Mouse (Mus musculus): ENCODE data around the gene Tppp3.

Tppp3 gene

GRCm38 (mm10) chr8:105471314-105472015 is at the start of gene Tppp3:
Tppp3 (minus strand) TSS chr8:105471526.
- peak; percentile 95 for DNase-seq (ENCODE audit: low spot score)

GRCm38 (mm10) chr8:105521061-105521460 is 49.7 kb upstream of the Tppp3 start:
- peak; percentile 87 for DNase-seq (ENCODE audit: low spot score)

- no peak for DNase-seq (ENCODE audit: low spot score)
Observed at GRCm38 (mm10) chr8:105520521-105520920, 49.2 kb upstream of the Tppp3 start.

- DNase-seq (ENCODE audit: low spot score) = peak; percentile 68
Observed at GRCm38 (mm10) chr8:105519591-105519990, 48.3 kb upstream of the Tppp3 start.

- DNase-seq (ENCODE audit: low spot score) = peak; percentile 82
Observed at GRCm38 (mm10) chr8:105518436-105519313, 47.3 kb upstream of the Tppp3 start, which contains the start of gene Hsd11b2. Hsd11b2 (plus strand) TSS chr8:105518755.

GRCm38 (mm10) chr8:105517346-105517745 is 46.0 kb upstream of the Tppp3 start:
- no peak for DNase-seq (ENCODE audit: low spot score)

GRCm38 (mm10) chr8:105516018-105516645 is 44.8 kb upstream of the Tppp3 start:
- peak; percentile 76 for DNase-seq (ENCODE audit: low spot score)

GRCm38 (mm10) chr8:105514656-105515055 is 43.3 kb upstream of the Tppp3 start:
- no peak for DNase-seq (ENCODE audit: low spot score)

GRCm38 (mm10) chr8:105514194-105514593 is 42.9 kb upstream of the Tppp3 start:
- DNase-seq (ENCODE audit: low spot score) = no peak

GRCm38 (mm10) chr8:105509997-105510735 is 38.8 kb upstream of the Tppp3 start:
- no peak for DNase-seq (ENCODE audit: low spot score)

- DNase-seq (ENCODE audit: low spot score) = no peak
Observed at GRCm38 (mm10) chr8:105508758-105509157, 37.4 kb upstream of the Tppp3 start.

- DNase-seq (ENCODE audit: low spot score) = no peak
Observed at GRCm38 (mm10) chr8:105506977-105507376, 35.7 kb upstream of the Tppp3 start.

- no peak for DNase-seq (ENCODE audit: low spot score)
Observed at GRCm38 (mm10) chr8:105504617-105505016, 33.3 kb upstream of the Tppp3 start.

- no peak for DNase-seq (ENCODE audit: low spot score)
Observed at GRCm38 (mm10) chr8:105499787-105500186, 28.5 kb upstream of the Tppp3 start.

- DNase-seq (ENCODE audit: low spot score) = peak; percentile 80
Observed at GRCm38 (mm10) chr8:105496439-105497180, 25.3 kb upstream of the Tppp3 start, which contains the start of gene Zdhhc1. Zdhhc1 (minus strand) TSS chr8:105496902.

GRCm38 (mm10) chr8:105495350-105496302 is 24.3 kb upstream of the Tppp3 start:
- no peak for DNase-seq (ENCODE audit: low spot score)

- no peak for DNase-seq (ENCODE audit: low spot score)
Observed at GRCm38 (mm10) chr8:105494566-105494965, 23.2 kb upstream of the Tppp3 start.

- no peak for DNase-seq (ENCODE audit: low spot score)
Observed at GRCm38 (mm10) chr8:105493495-105493894, 22.2 kb upstream of the Tppp3 start.

GRCm38 (mm10) chr8:105489281-105489680 is 18.0 kb upstream of the Tppp3 start:
- no peak for DNase-seq (ENCODE audit: low spot score)

GRCm38 (mm10) chr8:105488082-105488481 is 16.8 kb upstream of the Tppp3 start:
- DNase-seq (ENCODE audit: low spot score) = no peak

Data from yolk sac, embryonic 10.5 days (tissue).